Mouse (Mus musculus): ENCODE results near the gene Furin. TPM values are rescaled to one million over a fixed set of nuclear protein-coding genes. Genes with fewer than 3 reads are reported as not detected.

The Furin gene
- polyA plus RNA-seq (2014; fragmentation: Illumina TruSeq; extraction: RNeasy Lipid Tissue Mini Kit (QIAGEN cat#74804)) = 1.2 TPM

GRCm38 (mm10) chr7:80405188-80405695, at the start of gene Furin:
Gene Furin (minus strand): TSS chr7:80405436.

DNA sequence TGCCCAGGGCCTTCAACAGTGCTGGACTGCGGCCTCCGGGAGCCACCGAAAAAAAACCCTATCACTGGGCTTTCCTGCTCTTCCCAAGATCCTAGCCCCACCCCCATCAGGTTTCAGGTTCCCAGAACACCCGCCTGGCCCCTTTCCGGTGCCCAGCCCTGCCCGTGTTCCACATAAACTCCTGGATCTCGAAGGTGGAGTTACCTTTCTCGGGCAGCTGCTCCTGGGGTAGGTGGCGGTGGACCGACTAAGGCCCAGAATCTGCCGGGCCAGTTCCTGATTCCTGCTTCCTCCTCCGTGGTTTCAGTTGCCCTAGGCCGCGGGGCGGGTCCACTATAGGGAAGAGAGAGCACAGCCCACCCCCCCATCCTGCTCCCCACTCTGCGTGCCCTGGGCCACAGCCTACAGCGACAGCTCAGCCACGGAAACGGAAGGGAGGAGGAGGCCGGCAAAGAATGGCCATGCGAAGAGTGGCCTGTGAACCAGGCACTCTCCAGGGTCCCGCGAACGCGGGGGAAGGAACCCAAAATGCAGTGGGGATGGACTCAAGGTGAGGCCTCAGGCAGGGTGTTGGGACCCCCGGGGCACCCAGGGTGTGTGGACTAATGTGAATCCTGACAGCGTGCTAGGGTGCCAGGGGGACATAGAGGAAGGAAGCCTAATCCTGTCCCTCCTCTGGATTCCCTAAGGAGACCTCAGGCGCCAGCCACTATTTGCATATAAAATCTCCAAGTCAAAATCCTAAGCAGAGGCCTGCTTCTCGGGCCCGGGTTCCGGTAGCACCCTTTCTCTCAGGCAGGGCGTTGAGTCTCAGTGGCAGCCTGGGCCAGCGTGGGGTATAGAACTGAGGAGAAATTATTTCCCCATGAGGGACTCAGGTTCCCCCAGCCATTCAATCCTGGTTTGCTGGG, 17.3 kb downstream of the Furin start, which contains the start of gene Fes:
Fes (minus strand) TSS at position 314 of the 911 bp plus-strand sequence.

DNA sequence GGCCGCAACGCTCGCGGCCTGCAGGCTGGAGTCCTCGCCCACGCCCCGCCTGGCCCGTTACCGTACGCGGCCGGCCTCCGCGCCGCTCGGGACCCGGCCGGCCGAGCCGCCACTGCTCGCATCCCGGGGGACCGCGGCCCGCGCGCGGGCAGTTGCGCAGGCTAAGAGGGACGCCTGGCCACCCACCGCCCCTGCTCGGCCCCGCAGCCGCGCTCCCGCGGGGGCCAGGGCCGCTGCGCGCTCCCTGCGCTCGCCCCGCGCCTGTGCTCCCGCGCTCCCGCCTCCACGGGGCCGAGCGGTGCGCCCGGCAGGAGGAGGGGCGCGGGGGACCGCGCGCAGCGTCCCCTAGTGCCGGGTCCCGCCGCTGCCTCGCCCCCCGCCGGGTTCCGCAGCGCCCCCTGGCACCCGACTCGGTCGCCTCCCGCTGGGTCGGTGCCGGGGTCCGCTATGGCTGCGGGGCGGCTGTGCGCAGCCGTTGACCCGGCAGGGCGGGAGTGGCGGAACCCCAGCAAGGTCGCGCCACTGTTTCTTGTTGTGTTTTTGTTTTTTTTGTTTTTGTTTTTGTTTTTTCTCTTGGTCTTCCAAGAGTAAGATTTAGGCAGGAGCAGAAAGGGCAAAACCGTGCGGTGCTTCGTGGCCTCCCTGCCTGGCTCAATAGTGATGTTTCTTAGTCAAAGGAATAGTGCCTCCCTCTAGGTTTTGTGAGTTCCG, 34.0 kb downstream of the Furin start, which contains the start of gene Man2a2:
Man2a2 (minus strand) TSS at position 335 of the 711 bp plus-strand sequence.

GRCm38 (mm10) chr7:80342858-80343257, 62.4 kb downstream of the Furin start, which contains the start of gene Hddc3:
Gene Hddc3 (plus strand): TSS chr7:80343104.

DNA sequence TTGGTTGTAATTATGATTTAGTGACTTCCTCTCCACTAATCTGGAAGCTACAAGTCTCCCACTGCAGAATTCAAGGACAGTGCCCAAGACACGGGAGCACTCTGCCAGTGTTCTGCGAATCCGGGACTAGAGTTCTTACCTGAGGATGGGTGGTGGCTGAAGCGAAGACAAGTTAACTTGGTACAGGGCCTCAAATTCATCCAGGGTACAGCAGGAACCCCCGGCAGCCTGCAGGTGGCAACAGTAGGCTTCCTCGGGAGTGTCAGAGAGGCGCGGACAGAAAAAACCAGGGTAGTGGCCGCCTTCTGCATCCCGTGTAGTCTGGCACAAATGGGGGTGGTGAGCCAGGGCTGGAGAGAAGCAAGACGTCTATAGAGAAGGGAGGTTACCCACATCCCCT, 64.4 kb downstream of the Furin start, which contains the start of gene Unc45a:
Unc45a (minus strand) TSS at position 213 of the 400 bp plus-strand sequence.

Other genes with a start within 250 kb of the Furin start
- 1.7 TPM for gene Sema4b, start 218.6 kb downstream of the Furin start, polyA plus RNA-seq (2014; fragmentation: Illumina TruSeq; extraction: RNeasy Lipid Tissue Mini Kit (QIAGEN cat#74804))
- gene Cib1, start 172.6 kb downstream of the Furin start, polyA plus RNA-seq (2014; fragmentation: Illumina TruSeq; extraction: RNeasy Lipid Tissue Mini Kit (QIAGEN cat#74804)) = 5.0 TPM
- gene Gdpgp1, start 172.6 kb downstream of the Furin start, polyA plus RNA-seq (2014; fragmentation: Illumina TruSeq; extraction: RNeasy Lipid Tissue Mini Kit (QIAGEN cat#74804)) = 1.5 TPM
- 0.43 TPM for gene Ttll13, start 159.1 kb downstream of the Furin start, polyA plus RNA-seq (2014; fragmentation: Illumina TruSeq; extraction: RNeasy Lipid Tissue Mini Kit (QIAGEN cat#74804))
- gene Ngrn, start 144.2 kb downstream of the Furin start, polyA plus RNA-seq (2014; fragmentation: Illumina TruSeq; extraction: RNeasy Lipid Tissue Mini Kit (QIAGEN cat#74804)) = 14.1 TPM
- 3.7 TPM for gene Vps33b, start 135.8 kb downstream of the Furin start, polyA plus RNA-seq (2014; fragmentation: Illumina TruSeq; extraction: RNeasy Lipid Tissue Mini Kit (QIAGEN cat#74804))
- 117 TPM for gene Prc1, start 111.0 kb downstream of the Furin start, polyA plus RNA-seq (2014; fragmentation: Illumina TruSeq; extraction: RNeasy Lipid Tissue Mini Kit (QIAGEN cat#74804))
- gene Rccd1, start 81.0 kb downstream of the Furin start, polyA plus RNA-seq (2014; fragmentation: Illumina TruSeq; extraction: RNeasy Lipid Tissue Mini Kit (QIAGEN cat#74804)) = 3.0 TPM
- gene Unc45a, start 64.4 kb downstream of the Furin start, polyA plus RNA-seq (2014; fragmentation: Illumina TruSeq; extraction: RNeasy Lipid Tissue Mini Kit (QIAGEN cat#74804)) = 4.1 TPM
- 20.4 TPM for gene Hddc3, start 62.3 kb downstream of the Furin start, polyA plus RNA-seq (2014; fragmentation: Illumina TruSeq; extraction: RNeasy Lipid Tissue Mini Kit (QIAGEN cat#74804))
- gene Man2a2, start 34.1 kb downstream of the Furin start, polyA plus RNA-seq (2014; fragmentation: Illumina TruSeq; extraction: RNeasy Lipid Tissue Mini Kit (QIAGEN cat#74804)) = 24.3 TPM
- gene Fes, start 17.5 kb downstream of the Furin start, polyA plus RNA-seq (2014; fragmentation: Illumina TruSeq; extraction: RNeasy Lipid Tissue Mini Kit (QIAGEN cat#74804)) = not detected
- gene Blm, start 129.7 kb upstream of the Furin start, polyA plus RNA-seq (2014; fragmentation: Illumina TruSeq; extraction: RNeasy Lipid Tissue Mini Kit (QIAGEN cat#74804)) = 36.7 TPM